Mouse (Mus musculus) limb, embryonic 11.5 days (tissue): Measurements from ENCODE around the gene Katna1. TPM values are rescaled to one million over a fixed set of nuclear protein-coding genes. Genes with fewer than 3 reads are reported as not detected.

Source experiments
- polyA plus RNA-seq: library from polyadenylated mRNA; unstranded; fragments of >200 nt; fragmentation: Nextera tagmentation; extraction: Ambion mirVana; gene quantifications from 2 replicates; pipeline ENCODE4 v1.2.1, GENCODE M21; 2014

Gene Katna1
- polyA plus RNA-seq, 1 experiment from 2014 or later, result 81.4 TPM

Other genes with a start within 250 kb of the Katna1 start
- gene Lrp11, start 136.2 kb upstream of the Katna1 start, polyA plus RNA-seq, result 0.88 and 1.1 TPM in 2 replicates
- gene Nup43, start 58.5 kb upstream of the Katna1 start, polyA plus RNA-seq, result 80.2 and 81.0 TPM in 2 replicates
- gene Pcmt1, start 44.9 kb upstream of the Katna1 start, polyA plus RNA-seq, result 117 and 120 TPM in 2 replicates
- gene Lats1, start 44.8 kb upstream of the Katna1 start, polyA plus RNA-seq, result 8.5 and 9.3 TPM in 2 replicates
- gene Ginm1, start 66.8 kb downstream of the Katna1 start, polyA plus RNA-seq, result 51.4 and 53.9 TPM in 2 replicates
- 46.9 and 51.7 TPM in 2 replicates for gene Ppil4, start 66.9 kb downstream of the Katna1 start, polyA plus RNA-seq
- 0.07 TPM in 2 replicates for gene Zc3h12d, start 106.5 kb downstream of the Katna1 start, polyA plus RNA-seq
- 30.3 and 30.8 TPM in 2 replicates for gene Tab2, start 230.2 kb downstream of the Katna1 start, polyA plus RNA-seq